Mouse (Mus musculus) liver, postnatal 0 days (tissue): Measurements from ENCODE around the gene Commd6. TPM values are rescaled to one million over a fixed set of nuclear protein-coding genes. Genes with fewer than 3 reads are reported as not detected.

Experiments used
- ATAC-seq: fragments of 200-750 bp; cut with Nextera tagmentation; 2 replicates; pipeline ENCODE4 v1.8.0; 2017; ENCODE audit warnings: mild to moderate bottlenecking, moderate library complexity
- DNase-seq: peaks from one replicate; pipeline ENCODE4 v3.0.0-alpha.2; 2016
- H3K27ac ChIP-seq: fragments of 300-500 bp; sonication (generic); 2 replicates; pipeline ENCODE4 v1.5.1; 2014; ENCODE audit warnings: antibody characterized with exemption, moderate library complexity, mild to moderate bottlenecking, low read depth
- H3K27me3 ChIP-seq: fragments of 300-500 bp; sonication (generic); 2 replicates; pipeline ENCODE4 v1.6.1; 2014; ENCODE audit warnings: low read length, control low read depth, mixed read lengths; ENCODE audit not compliant: insufficient read depth
- H3K36me3 ChIP-seq: fragments of 300-500 bp; sonication (generic); replicated peaks from 2 replicates; pipeline ENCODE4 v1.6.1; 2014; ENCODE audit warnings: mild to moderate bottlenecking, control low read depth, low read length, moderate library complexity, mixed read lengths; ENCODE audit not compliant: insufficient read depth
- H3K4me1 ChIP-seq: fragments of 300-500 bp; sonication (generic); 2 replicates; pipeline ENCODE4 v1.6.1; 2014; ENCODE audit warnings: antibody characterized with exemption, mild to moderate bottlenecking, control low read depth; ENCODE audit not compliant: insufficient read depth
- H3K4me2 ChIP-seq: fragments of 300-500 bp; sonication (generic); 2 replicates; pipeline ENCODE4 v1.6.1; 2014; ENCODE audit warnings: low read depth, mild to moderate bottlenecking, low read length, moderate library complexity, mixed read lengths
- H3K4me3 ChIP-seq: fragments of 300-500 bp; sonication (generic); 2 replicates; pipeline ENCODE4 v1.5.1; 2014; ENCODE audit warnings: low read depth, low read length
- H3K9ac ChIP-seq: fragments of 300-500 bp; sonication (generic); replicated peaks from 2 replicates; pipeline ENCODE4 v1.6.1; 2014; ENCODE audit warnings: mild to moderate bottlenecking, moderate library complexity
- H3K9me3 ChIP-seq: fragments of 300-500 bp; sonication (generic); 2 replicates; pipeline ENCODE4 v1.6.1; 2016; ENCODE audit warnings: mild to moderate bottlenecking, control low read depth, low read length, mixed read lengths
- CTCF ChIP-seq: sonication (generic); IDR thresholded peaks from 2 replicates; pipeline ENCODE4 v1.5.1; 2016; ENCODE audit warnings: antibody characterized with exemption, low read depth
- EP300 ChIP-seq: IDR thresholded peaks from 2 replicates; pipeline ENCODE4 v1.6.1; 2016; ENCODE audit warnings: antibody characterized with exemption, low read depth, mild to moderate bottlenecking
- WGBS: fragments of 180-500 bp; shearing (Covaris S2); extraction: QIAGEN DNeasy Blood & Tissue Kit; methylation state at CpG from one replicate; pipeline ENCODE4 v1.1.7; 2014; ENCODE audit not compliant: insufficient replicate concordance; 5-methylcytosine and 5-hydroxymethylcytosine counted together
- polyA plus RNA-seq: library from polyadenylated mRNA; unstranded; fragments of >200 nt; fragmentation: Nextera tagmentation; extraction: Ambion mirVana; gene quantifications from 2 replicates; pipeline ENCODE4 v1.2.1, GENCODE M21; 2015

Commd6 gene
- polyA plus RNA-seq, 1 experiment from 2014 or later = 53.8 TPM

GRCm38 (mm10) chr14:101666056-101666455, 25.6 kb upstream of the Commd6 start:
- WGBS = 83% methylated on average over 7 of the region's 7 CpGs
- Histone ChIP-seq H3K36me3 (peaks cover 9% of the 10 kb centered on the region; the same call in 1 of the 2 replicates), H3K9me3 (no peaks in the 10 kb centered on the region), H3K27me3 (no peaks in the 10 kb centered on the region), H3K27ac (no peak overlapping the region), H3K4me3 (no peak overlapping the region), H3K4me2 (no peak overlapping the region), H3K9ac (no peak overlapping the region), H3K4me1 (no peaks in the 10 kb centered on the region)
- ATAC-seq = no peak
- no peak for TF ChIP-seq EP300
- no peak for TF ChIP-seq CTCF
- no peak for DNase-seq

GRCm38 (mm10) chr14:101664274-101664673, 23.8 kb upstream of the Commd6 start:
- ATAC-seq = no peak
- 78% methylated on average over 3 of the region's 3 CpGs for WGBS

GRCm38 (mm10) chr14:101661654-101662412, 21.3 kb upstream of the Commd6 start:
- 54% methylated on average over 3 of the region's 3 CpGs for WGBS
- no peak overlapping the region for H3K9ac ChIP-seq
- H3K4me3 ChIP-seq = no peak overlapping the region
- H3K36me3 ChIP-seq = no peaks in the 10 kb centered on the region
- H3K27ac ChIP-seq = no peak overlapping the region
- TF ChIP-seq CTCF = no peak
- no peak for TF ChIP-seq EP300
- DNase-seq (no peak), ATAC-seq (no peak)
- H3K4me2 ChIP-seq = no peak overlapping the region
- H3K9me3 ChIP-seq = no peaks in the 10 kb centered on the region
- no peaks in the 10 kb centered on the region for H3K27me3 ChIP-seq
- H3K4me1 ChIP-seq = no peaks in the 10 kb centered on the region

More at GRCm38 (mm10) chr14:101664274-101664673, 23.8 kb upstream of the Commd6 start:
- TF ChIP-seq CTCF (no peak), EP300 (no peak)
- DNase-seq = no peak
- no peaks in the 10 kb centered on the region for H3K4me1 ChIP-seq
- no peak overlapping the region for H3K4me2 ChIP-seq
- no peaks in the 10 kb centered on the region for H3K9me3 ChIP-seq
- H3K36me3 ChIP-seq = peaks cover 6% of the 10 kb centered on the region; the same call in 1 of the 2 replicates
- no peak overlapping the region for H3K9ac ChIP-seq
- no peak overlapping the region for H3K27ac ChIP-seq
- no peaks in the 10 kb centered on the region for H3K27me3 ChIP-seq
- H3K4me3 ChIP-seq = no peak overlapping the region

- H3K27ac ChIP-seq = no peak overlapping the region
- TF ChIP-seq CTCF = no peak
- TF ChIP-seq EP300 = no peak
- no peak for ATAC-seq
- no peak overlapping the region for H3K9ac ChIP-seq
- H3K4me2 ChIP-seq = no peak overlapping the region
- peaks cover 8% of the 10 kb centered on the region for H3K4me1 ChIP-seq
- no peaks in the 10 kb centered on the region for H3K27me3 ChIP-seq
- WGBS = 45% methylated on average over 10 of the region's 10 CpGs
- no peaks in the 10 kb centered on the region for H3K36me3 ChIP-seq
- H3K9me3 ChIP-seq = no peaks in the 10 kb centered on the region
- DNase-seq = no peak
- no peak overlapping the region for H3K4me3 ChIP-seq
These were observed 15.8 kb upstream of the Commd6 start for GRCm38 (mm10) chr14:101656307-101656706.

GRCm38 (mm10) chr14:101654526-101654909, 14.0 kb upstream of the Commd6 start:
- Histone ChIP-seq H3K4me1 (peaks cover 8% of the 10 kb centered on the region), H3K9me3 (no peaks in the 10 kb centered on the region), H3K4me3 (peak overlapping the region; percentile 68), H3K27me3 (no peaks in the 10 kb centered on the region), H3K9ac (peak overlapping the region; percentile 70), H3K4me2 (peak overlapping the region; percentile 92), H3K36me3 (no peaks in the 10 kb centered on the region), H3K27ac (no peak overlapping the region)
- TF ChIP-seq EP300 = no peak
- TF ChIP-seq CTCF = no peak
- DNase-seq (peak; percentile 24), ATAC-seq (no peak)
- under 1% methylated on average over 10 of the region's 10 CpGs for WGBS

GRCm38 (mm10) chr14:101653581-101654525, 13.4 kb upstream of the Commd6 start, which contains the start of gene Uchl3:
Gene Uchl3 (plus strand): TSS chr14:101653967.
- peak; percentile 94 for ATAC-seq

More at GRCm38 (mm10) chr14:101653581-101654525, 13.4 kb upstream of the Commd6 start, which contains the start of gene Uchl3:
- Histone ChIP-seq H3K27ac (peak within 1 kb of the TSS; percentile 46; the same call in 1 of the 2 replicates), H3K9me3 (no peaks in the 10 kb centered on the region), H3K27me3 (no peaks in the 10 kb centered on the region), H3K36me3 (no peaks in the 10 kb centered on the region), H3K9ac (peak within 1 kb of the TSS; percentile 70), H3K4me3 (peak within 1 kb of the TSS; percentile 68), H3K4me1 (peaks cover 8% of the 10 kb centered on the region), H3K4me2 (peak within 1 kb of the TSS; percentile 92)
- peak; percentile 70 for TF ChIP-seq EP300
- peak; percentile 98 for TF ChIP-seq CTCF
- WGBS = under 1% methylated on average over 80 of the region's 81 CpGs
- peak; percentile 98 for DNase-seq
